Mouse (Mus musculus) right cerebral cortex, postnatal 25 days (tissue): Measurements from ENCODE around the gene Prl7a1.

ENCODE experiments used
- DNase-seq: peaks from one replicate; pipeline ENCODE4 v3.0.0; 2022

The Prl7a1 gene

DNA sequence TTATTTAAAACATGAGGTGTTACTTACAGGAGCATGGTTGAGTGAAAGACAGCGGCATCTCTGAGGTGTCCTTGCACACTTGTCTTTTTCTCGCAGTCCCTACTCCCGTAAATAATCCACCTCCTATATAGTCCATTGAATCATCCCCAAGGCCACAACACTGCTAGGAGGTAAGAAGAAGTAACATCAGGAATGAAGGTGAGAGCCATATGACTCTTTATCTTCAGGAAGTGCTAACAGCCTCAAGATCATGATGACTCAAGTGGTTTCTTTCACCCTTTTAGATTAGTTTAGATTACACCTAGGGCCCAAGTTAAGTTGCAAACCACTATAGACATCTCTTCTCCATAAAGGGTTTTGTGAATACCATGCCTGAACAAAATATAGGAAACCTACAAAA lies at the start of gene Prl7a1:
Gene Prl7a1, minus strand, starts transcription at position 101 of the 400 bp plus-strand sequence.
- no peak for DNase-seq

DNA sequence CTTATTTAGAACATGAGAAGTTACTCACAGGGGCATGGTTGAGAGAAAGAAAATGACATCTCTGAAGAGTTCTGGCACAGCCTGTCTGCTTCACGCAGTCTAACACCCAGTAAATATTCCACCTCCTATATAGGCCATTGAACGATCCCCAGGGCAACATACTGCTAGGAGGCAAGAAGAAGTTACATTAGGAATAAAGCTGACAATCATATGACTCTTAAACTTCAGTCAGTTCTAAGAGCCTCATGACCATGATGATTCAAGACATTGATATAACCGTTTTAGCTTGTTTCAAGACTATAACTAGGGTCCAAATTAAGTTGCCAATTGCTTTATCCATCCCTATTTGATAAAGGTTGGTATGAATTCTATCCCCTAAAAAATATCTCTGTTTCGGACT lies 25.6 kb upstream of the Prl7a1 start, which contains the start of gene Prl7a2:
Gene Prl7a2, minus strand, starts transcription at position 101 of the 400 bp plus-strand sequence.
- DNase-seq = no peak

DNA sequence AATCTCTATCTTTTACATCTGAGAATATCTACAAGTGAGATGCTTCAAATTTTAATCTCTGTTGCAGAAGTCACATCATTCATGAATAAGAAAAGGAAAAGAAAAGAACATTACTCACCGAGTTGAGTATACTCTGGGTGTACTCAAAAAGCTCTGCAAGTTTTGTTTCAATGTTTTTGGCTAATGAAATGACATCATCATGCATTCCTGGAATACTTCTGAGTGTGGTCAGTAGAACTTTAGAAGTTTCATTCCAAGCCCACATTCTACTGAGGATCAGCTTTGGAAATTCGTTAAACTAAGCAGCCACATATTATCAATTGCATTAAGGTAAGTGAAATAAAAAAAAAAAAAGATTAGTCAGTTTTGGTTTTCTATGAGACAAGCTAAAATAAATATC lies 18.5 kb upstream of the Prl7a1 start:
- DNase-seq = no peak

DNA sequence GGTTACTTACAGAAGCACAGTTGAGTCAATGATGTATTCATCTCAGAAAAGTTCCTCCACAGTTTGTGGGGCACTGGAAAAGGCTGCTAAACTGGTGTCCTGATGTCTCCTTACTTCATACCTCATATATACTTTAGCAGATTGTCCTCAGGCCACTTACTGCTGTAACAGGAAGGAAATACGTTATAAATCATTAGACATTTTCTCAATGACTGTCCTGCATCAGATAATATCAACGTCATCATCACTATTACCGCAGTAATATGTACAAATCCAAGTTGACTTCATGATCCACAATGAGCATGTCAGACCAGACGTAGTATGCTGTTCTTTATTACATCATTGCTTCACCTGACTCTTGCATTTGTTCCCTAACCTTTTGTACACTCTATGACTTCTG lies 31.8 kb downstream of the Prl7a1 start, which contains the start of gene Prl7b1:
Gene Prl7b1, minus strand, starts transcription at position 101 of the 400 bp plus-strand sequence.
- no peak for DNase-seq
